In the genomic region with DNA sequence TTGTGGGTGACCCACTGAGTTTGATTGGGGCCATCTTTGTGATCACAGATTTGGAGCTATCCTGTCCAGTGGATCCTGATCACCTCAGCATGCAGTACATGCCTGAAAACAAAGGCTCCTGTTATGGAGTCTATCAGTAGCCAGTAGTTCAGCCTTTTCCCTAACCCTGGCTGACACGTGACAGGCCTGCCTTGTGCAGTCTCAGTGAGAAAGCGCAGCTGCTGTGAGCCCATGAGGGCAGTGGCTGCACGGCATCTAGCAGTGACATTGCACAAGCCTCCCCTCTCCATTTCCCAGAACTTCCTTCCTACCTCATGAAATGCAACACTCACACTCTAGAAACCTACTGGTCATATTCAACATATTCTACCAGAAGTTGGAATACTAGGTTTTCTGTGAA, we compare ENCODE assay signal across 15 mouse cellular contexts. TPM values are rescaled to one million over a fixed set of nuclear protein-coding genes. Genes with fewer than 3 reads are reported as not detected.
DNase-seq lines count a peak whose midpoint lies in the region; ATAC-seq and TF ChIP-seq lines count a peak whose summit lies in the region.
"Had no signal": no experiment of that assay in that cellular context is flagged by ENCODE, and none has a peak within 500 bp of the region (broad histone marks: within the 10 kb centered on the region; RNA-seq: fewer than 3 reads in every experiment).

No protein-coding gene starts in this region.

- H3K9ac ChIP-seq in heart, embryonic 14.5 days (ENCODE audit: low read length), result no peak overlapping the region
- no peak overlapping the region for H3K9ac ChIP-seq in lung, embryonic 16.5 days (ENCODE audit: low read length)
- no peak overlapping the region for H3K9ac ChIP-seq in hindbrain, embryonic 12.5 days
- H3K9ac ChIP-seq: limb, embryonic 12.5 days had no signal

- H3K4me1 ChIP-seq in heart, embryonic 14.5 days (ENCODE audit: control insufficient read depth in 2 of 2, insufficient read depth in 2 of 2, low read length in 2 of 2), result peaks cover 33 to 83% of the 10 kb centered on the region in 2 experiments
- H3K4me1 ChIP-seq in lung, adult 2 months (ENCODE audit: control insufficient read depth, insufficient read depth, low read length), result peaks cover 18% of the 10 kb centered on the region
- peaks cover 26% of the 10 kb centered on the region for H3K4me1 ChIP-seq in lung, embryonic 16.5 days (replicated peaks; ENCODE audit: control insufficient read depth, insufficient read depth, low read length)
- H3K4me1 ChIP-seq in hindbrain, embryonic 12.5 days, result no peaks in the 10 kb centered on the region
- H3K4me1 ChIP-seq: embryonic facial prominence, embryonic 10.5 days; limb, embryonic 12.5 days had no signal

- peaks cover 87% of the 10 kb centered on the region for H3K36me3 ChIP-seq in heart, embryonic 14.5 days (ENCODE audit: control insufficient read depth, insufficient read depth, low read length)
- peaks cover 22% of the 10 kb centered on the region for H3K36me3 ChIP-seq in lung, embryonic 16.5 days (ENCODE audit: control insufficient read depth, insufficient read depth, low read length)
- no peaks in the 10 kb centered on the region for H3K36me3 ChIP-seq in hindbrain, embryonic 12.5 days

- TF ChIP-seq CTCF in lung, adult 2 months (IDR thresholded peaks at IDR 0.05; ENCODE audit: insufficient read depth, low read length), result no peak

- WGBS in heart, embryonic 14.5 days, result 32% methylated on average over 3 of the region's 3 CpGs
- WGBS in lung, adult 2 months, result 85% methylated on average over 3 of the region's 3 CpGs
- WGBS in lung, embryonic 16.5 days, result 50% methylated on average over 3 of the region's 3 CpGs
- WGBS in hindbrain, embryonic 12.5 days, result 79% methylated on average over 3 of the region's 3 CpGs

- no peaks in the 10 kb centered on the region for H3K27me3 ChIP-seq in heart, embryonic 14.5 days (ENCODE audit: control insufficient read depth, insufficient read depth, low read length)
- H3K27me3 ChIP-seq in lung, embryonic 16.5 days (ENCODE audit: control insufficient read depth, insufficient read depth, low read depth, low read length), result no peaks in the 10 kb centered on the region
- no peaks in the 10 kb centered on the region for H3K27me3 ChIP-seq in hindbrain, embryonic 12.5 days
- H3K27me3 ChIP-seq: limb, embryonic 12.5 days had no signal

- H3K4me3 ChIP-seq in heart, embryonic 14.5 days (ENCODE audit: control insufficient read depth in 1 of 2, insufficient read depth in 1 of 2, low read depth in 1 of 2, low read length in 2 of 2), result no peak overlapping the region
- H3K4me3 ChIP-seq in lung, adult 2 months (replicated peaks; ENCODE audit: extremely low read depth, low read depth, low read length), result no peak overlapping the region
- H3K4me3 ChIP-seq in lung, embryonic 16.5 days (ENCODE audit: low read length), result no peak overlapping the region
- no peak overlapping the region for H3K4me3 ChIP-seq in hindbrain, embryonic 12.5 days
- H3K4me3 ChIP-seq: embryonic facial prominence, embryonic 10.5 days; limb, embryonic 12.5 days had no signal

- no peak overlapping the region for H3K4me2 ChIP-seq in heart, embryonic 14.5 days (ENCODE audit: low read length)
- no peak overlapping the region for H3K4me2 ChIP-seq in lung, embryonic 16.5 days (ENCODE audit: low read depth, low read length)
- H3K4me2 ChIP-seq in hindbrain, embryonic 12.5 days (replicated peaks), result no peak overlapping the region
- H3K4me2 ChIP-seq: limb, embryonic 12.5 days had no signal

- TF ChIP-seq POLR2A in lung, adult 2 months (IDR thresholded peaks at IDR 0.05; ENCODE audit: borderline replicate concordance, extremely low read depth, low read depth, low read length), result no peak

- no peak for ATAC-seq in heart, embryonic 14.5 days (ENCODE audit: insufficient number of reproducible peaks, insufficient read depth, low FRiP score, low read depth)
- peak; percentile 41 for ATAC-seq in lung, embryonic 16.5 days (ENCODE audit: low read depth)
- no peak for ATAC-seq in hindbrain, embryonic 12.5 days (ENCODE audit: low FRiP score)

- intact Hi-C loops in heart, postnatal 10 days (cut with DNase I), result no loop called here

- no peaks in the 10 kb centered on the region for H3K9me3 ChIP-seq in heart, embryonic 14.5 days (ENCODE audit: control insufficient read depth, low read length)
- no peaks in the 10 kb centered on the region for H3K9me3 ChIP-seq in lung, embryonic 16.5 days (ENCODE audit: control insufficient read depth, low read length)
- no peaks in the 10 kb centered on the region for H3K9me3 ChIP-seq in hindbrain, embryonic 12.5 days (replicated peaks)
- H3K9me3 ChIP-seq: embryonic facial prominence, embryonic 10.5 days; limb, embryonic 12.5 days had no signal

- peak overlapping the region; percentile 73 to 79 for H3K27ac ChIP-seq in heart, embryonic 14.5 days (replicated peaks in 1 of 2; ENCODE audit: control insufficient read depth in 1 of 2, insufficient read depth in 1 of 2, low read depth in 2 of 2, low read length in 2 of 2)
- peak overlapping the region; percentile 76 for H3K27ac ChIP-seq in lung, embryonic 16.5 days (ENCODE audit: low read length)
- no peak overlapping the region for H3K27ac ChIP-seq in hindbrain, embryonic 12.5 days
- H3K27ac ChIP-seq: embryonic facial prominence, embryonic 10.5 days; limb, embryonic 12.5 days had no signal

- DNase-seq in heart, postnatal 10 days, result no peak
- DNase-seq in lung, adult 18-20 months, result peak; percentile 43 to 49
- DNase-seq in lung, adult 2 months, result no peak
- peak; percentile 56 for DNase-seq in skeletal muscle tissue, adult 2 months (ENCODE audit: low read depth, low spot score)
- DNase-seq in thymus, adult 18-20 months, result no peak
- DNase-seq: cerebellum, adult 9-11 months; kidney, adult 2 months; layer of hippocampus, postnatal 36 days; right cerebral cortex, adult 18-20 months; thymus, postnatal 4 days had no signal

RNA-seq across cellular contexts. Expression of a gene that starts 20.6 kb away (rescaled TPM):
- polyA plus RNA-seq in heart, embryonic 14.5 days (2014; fragmentation: Nextera tagmentation; extraction: Ambion mirVana), result 778 and 797 TPM in 2 replicates
- 100 to 1,000 TPM; 135 to 143 TPM for total RNA-seq in heart, postnatal 10 days (2021)
- polyA plus RNA-seq in lung, adult 2 months (2012; rRNA removed), result 52.8 and 99.0 TPM in 2 replicates
- polyA plus RNA-seq in lung, embryonic 16.5 days (2015; fragmentation: Nextera tagmentation; extraction: Ambion mirVana), result 336 and 351 TPM in 2 replicates
- polyA plus RNA-seq in hindbrain, embryonic 12.5 days (2016; fragmentation: Nextera tagmentation; extraction: Ambion mirVana), result 26.4 and 27.7 TPM in 2 replicates

Comparison
In these comparisons a context has a peak if more than half of its experiments do, and no peak if none do; other contexts are left out.
1. DNase-seq: peak in lung, adult 18-20 months (2 of 2) and skeletal muscle tissue, adult 2 months (single experiment); none in heart, postnatal 10 days (0 of 2), lung, adult 2 months (single experiment) and thymus, adult 18-20 months (0 of 2).